7 mouse cellular contexts compared by ENCODE assay signal in genomic region chr10:70440639-70441461, GRCm38 (mm10). TPM values are rescaled to one million over a fixed set of nuclear protein-coding genes. Genes with fewer than 3 reads are reported as not detected.
DNase-seq lines count a peak whose midpoint lies in the region; ATAC-seq lines count a peak whose summit lies in the region.

No protein-coding gene starts in this region.

- peak overlapping the region; percentile 91 for H3K27ac ChIP-seq in limb, embryonic 10.5 days
- H3K27ac ChIP-seq in midbrain, embryonic 14.5 days (replicated peaks; ENCODE audit: low read depth, low read length), result peak overlapping the region; percentile 97

- H3K27me3 ChIP-seq in limb, embryonic 10.5 days (ENCODE audit: low read depth, poor library complexity, severe bottlenecking), result 0 out of 2 replicates have a peak, but pooled peaks cover 4% of the 10 kb centered on the region
- no peaks in the 10 kb centered on the region for H3K27me3 ChIP-seq in midbrain, embryonic 14.5 days (ENCODE audit: control insufficient read depth, insufficient read depth, low read length)

- H3K4me1 ChIP-seq in limb, embryonic 10.5 days, result peaks cover 7% of the 10 kb centered on the region
- H3K4me1 ChIP-seq in midbrain, embryonic 14.5 days (ENCODE audit: control insufficient read depth, insufficient read depth, low read length), result peaks cover 37% of the 10 kb centered on the region

- H3K9ac ChIP-seq in midbrain, embryonic 14.5 days (replicated peaks; ENCODE audit: low read length), result peak overlapping the region; percentile 86

- H3K4me3 ChIP-seq in limb, embryonic 10.5 days, result peak overlapping the region; percentile 78
- H3K4me3 ChIP-seq in midbrain, embryonic 14.5 days (replicated peaks; ENCODE audit: low read depth, low read length), result peak overlapping the region; percentile 64

- WGBS in limb, embryonic 10.5 days, result under 1% methylated on average over 44 of the region's 44 CpGs
- under 1% methylated on average over 44 of the region's 44 CpGs for WGBS in midbrain, embryonic 14.5 days

- H3K9me3 ChIP-seq in limb, embryonic 10.5 days (replicated peaks), result no peaks in the 10 kb centered on the region
- H3K9me3 ChIP-seq in midbrain, embryonic 14.5 days (ENCODE audit: control insufficient read depth, low read length), result no peaks in the 10 kb centered on the region

- H3K36me3 ChIP-seq in limb, embryonic 10.5 days, result no peaks in the 10 kb centered on the region
- no peaks in the 10 kb centered on the region for H3K36me3 ChIP-seq in midbrain, embryonic 14.5 days (ENCODE audit: control insufficient read depth, insufficient read depth, low read length)

- H3K4me2 ChIP-seq in midbrain, embryonic 14.5 days (ENCODE audit: low read length), result peak overlapping the region; percentile 65

- DNase-seq in adrenal gland, postnatal 25 days, result peak; percentile 72
- DNase-seq in embryo, embryonic 11 days, result peak; percentile 82
- peak; percentile 97 for DNase-seq in heart, adult 11 months
- peak; percentile 64 for DNase-seq in kidney, adult 18-20 months
- DNase-seq in limb, embryonic 10.5 days (ENCODE audit: low spot score), result peak; percentile 78
- DNase-seq in midbrain, embryonic 14.5 days, result peak; percentile 91
- peak; percentile 66 for DNase-seq in testis, postnatal 10 days (ENCODE audit: low spot score)

- ATAC-seq in midbrain, embryonic 14.5 days (ENCODE audit: low FRiP score, low TSS enrichment), result peak; percentile 93

RNA-seq across cellular contexts. Expression of gene Fam13c, which starts 0.6 kb away (rescaled TPM):
- total RNA-seq in adrenal gland, postnatal 25 days (2021), result 16.9 and 17.5 TPM in 2 replicates
- polyA plus RNA-seq in limb, embryonic 10.5 days (2016; fragmentation: Nextera tagmentation; extraction: Ambion mirVana), result 5.2 and 7.8 TPM in 2 replicates
- polyA plus RNA-seq in midbrain, embryonic 14.5 days (2014; fragmentation: Nextera tagmentation; extraction: Ambion mirVana), result 31.3 and 33.6 TPM in 2 replicates

Comparison
In these comparisons a context has a peak if more than half of its experiments do, and no peak if none do; other contexts are left out.
1. Peak in every context shown above with its lines: DNase-seq, ATAC-seq, H3K4me3 ChIP-seq and H3K27ac ChIP-seq.